Mouse (Mus musculus) liver, postnatal 0 days (tissue): ENCODE results near the gene Usp15. TPM values are rescaled to one million over a fixed set of nuclear protein-coding genes. Genes with fewer than 3 reads are reported as not detected.
A peak's percentile ranks its signal among the peaks of the same experiment; 100 is the strongest.
"Not testable (repeated sequence)": the region's sequence is repeated elsewhere in the genome, so short reads cannot be mapped to it uniquely, and the experiment has no call there.

ENCODE experiments used
- ATAC-seq: fragments of 200-750 bp; cut with Nextera tagmentation; 2 replicates; pipeline ENCODE4 v1.8.0; 2017; ENCODE audit warnings: mild to moderate bottlenecking, moderate library complexity
- DNase-seq: peaks from one replicate; pipeline ENCODE4 v3.0.0-alpha.2; 2016
- H3K27ac ChIP-seq: fragments of 300-500 bp; sonication (generic); 2 replicates; pipeline ENCODE4 v1.5.1; 2014; ENCODE audit warnings: antibody characterized with exemption, moderate library complexity, mild to moderate bottlenecking, low read depth
- H3K27me3 ChIP-seq: fragments of 300-500 bp; sonication (generic); 2 replicates; pipeline ENCODE4 v1.6.1; 2014; ENCODE audit warnings: low read length, control low read depth, mixed read lengths; ENCODE audit not compliant: insufficient read depth
- H3K36me3 ChIP-seq: fragments of 300-500 bp; sonication (generic); replicated peaks from 2 replicates; pipeline ENCODE4 v1.6.1; 2014; ENCODE audit warnings: mild to moderate bottlenecking, control low read depth, low read length, moderate library complexity, mixed read lengths; ENCODE audit not compliant: insufficient read depth
- H3K4me1 ChIP-seq: fragments of 300-500 bp; sonication (generic); 2 replicates; pipeline ENCODE4 v1.6.1; 2014; ENCODE audit warnings: antibody characterized with exemption, mild to moderate bottlenecking, control low read depth; ENCODE audit not compliant: insufficient read depth
- H3K4me2 ChIP-seq: fragments of 300-500 bp; sonication (generic); 2 replicates; pipeline ENCODE4 v1.6.1; 2014; ENCODE audit warnings: low read depth, mild to moderate bottlenecking, low read length, moderate library complexity, mixed read lengths
- H3K4me3 ChIP-seq: fragments of 300-500 bp; sonication (generic); 2 replicates; pipeline ENCODE4 v1.5.1; 2014; ENCODE audit warnings: low read depth, low read length
- H3K9ac ChIP-seq: fragments of 300-500 bp; sonication (generic); replicated peaks from 2 replicates; pipeline ENCODE4 v1.6.1; 2014; ENCODE audit warnings: mild to moderate bottlenecking, moderate library complexity
- H3K9me3 ChIP-seq: fragments of 300-500 bp; sonication (generic); 2 replicates; pipeline ENCODE4 v1.6.1; 2016; ENCODE audit warnings: mild to moderate bottlenecking, control low read depth, low read length, mixed read lengths
- CTCF ChIP-seq: sonication (generic); IDR thresholded peaks from 2 replicates; pipeline ENCODE4 v1.5.1; 2016; ENCODE audit warnings: antibody characterized with exemption, low read depth
- EP300 ChIP-seq: IDR thresholded peaks from 2 replicates; pipeline ENCODE4 v1.6.1; 2016; ENCODE audit warnings: antibody characterized with exemption, low read depth, mild to moderate bottlenecking
- WGBS: fragments of 180-500 bp; shearing (Covaris S2); extraction: QIAGEN DNeasy Blood & Tissue Kit; methylation state at CpG from one replicate; pipeline ENCODE4 v1.1.7; 2014; ENCODE audit not compliant: insufficient replicate concordance; 5-methylcytosine and 5-hydroxymethylcytosine counted together
- polyA plus RNA-seq: library from polyadenylated mRNA; unstranded; fragments of >200 nt; fragmentation: Nextera tagmentation; extraction: Ambion mirVana; gene quantifications from 2 replicates; pipeline ENCODE4 v1.2.1, GENCODE M21; 2015

Gene Usp15
- 59.3 and 59.9 TPM in 2 replicates for polyA plus RNA-seq

DNA sequence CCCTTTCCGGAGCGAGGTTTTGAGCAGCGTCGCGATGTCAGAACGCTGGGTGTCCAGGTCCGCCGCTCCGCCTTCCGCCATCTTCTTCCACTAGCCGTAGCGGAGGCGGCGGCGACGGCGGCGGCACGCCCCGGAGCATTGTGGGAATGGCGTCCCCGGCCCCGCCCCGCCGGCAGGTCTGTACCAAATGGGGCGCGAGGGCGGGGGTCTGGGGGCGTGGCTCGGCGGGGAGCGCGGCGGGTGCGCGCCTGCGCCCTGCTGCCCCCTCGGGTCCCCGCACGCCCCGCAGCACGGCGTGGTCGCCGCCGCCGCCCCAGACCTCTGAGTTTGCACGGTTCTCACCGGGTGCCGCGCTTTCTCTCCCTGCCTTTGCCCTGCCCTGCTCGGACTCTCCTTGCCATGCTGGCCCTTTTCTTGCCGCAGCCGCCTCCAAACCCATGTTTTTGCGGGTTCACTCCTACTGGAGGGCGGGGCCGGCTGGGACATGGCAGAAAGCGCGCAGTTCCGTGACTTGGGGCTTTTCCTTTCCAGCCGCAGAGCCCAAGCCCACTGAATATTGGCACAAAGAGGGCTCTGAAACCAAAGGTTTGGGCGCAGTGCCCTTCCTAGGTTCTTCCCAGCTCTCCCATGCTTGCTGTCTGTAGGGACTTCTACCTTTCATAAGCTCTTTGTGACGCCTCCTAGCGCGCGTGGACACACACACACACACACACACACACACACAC lies at the start of gene Usp15:
Gene Usp15 (minus strand): TSS at position 161 of the 725 bp plus-strand sequence.
- ATAC-seq (peak; percentile 92), DNase-seq (peak; percentile 96)
- peaks cover 27% of the 10 kb centered on the region for H3K4me1 ChIP-seq

GRCm38 (mm10) chr10:123229420-123229819 lies 32.6 kb upstream of the Usp15 start:
- Histone ChIP-seq H3K36me3 (no peaks in the 10 kb centered on the region), H3K4me2 (no peak overlapping the region), H3K4me3 (no peak overlapping the region), H3K27ac (no peak overlapping the region), H3K27me3 (no peaks in the 10 kb centered on the region), H3K9me3 (no peaks in the 10 kb centered on the region; the same call in 1 of the 2 replicates), H3K4me1 (no peaks in the 10 kb centered on the region), H3K9ac (no peak overlapping the region)
- ATAC-seq: no peak
- TF ChIP-seq CTCF: no peak
- TF ChIP-seq EP300: no peak
- DNase-seq: no peak
- WGBS: 75% methylated on average over 5 of the region's 5 CpGs

More for the DNA sequence above, at the start of gene Usp15:
- Histone ChIP-seq H3K27ac (peak within 1 kb of the TSS; percentile 99), H3K27me3 (no peaks in the 10 kb centered on the region), H3K36me3 (no peaks in the 10 kb centered on the region), H3K4me2 (peak within 1 kb of the TSS; percentile 79), H3K9ac (peak within 1 kb of the TSS; percentile 99), H3K4me3 (peak within 1 kb of the TSS; percentile 98), H3K9me3 (no peaks in the 10 kb centered on the region)
- TF ChIP-seq CTCF: 0 out of 2 replicates have a peak, but pooled peaks have one; percentile 5
- TF ChIP-seq EP300: no peak
- 3% methylated on average over 58 of the region's 66 CpGs for WGBS

- DNase-seq: no peak
- 71% methylated on average over 5 of the region's 5 CpGs for WGBS
- no peak for TF ChIP-seq CTCF
- peak; percentile 73 for TF ChIP-seq EP300
- Histone ChIP-seq H3K27ac (no peak overlapping the region), H3K4me2 (no peak overlapping the region), H3K36me3 (no peaks in the 10 kb centered on the region), H3K4me1 (no peaks in the 10 kb centered on the region), H3K27me3 (no peaks in the 10 kb centered on the region), H3K9ac (no peak overlapping the region), H3K4me3 (no peak overlapping the region), H3K9me3 (no peaks in the 10 kb centered on the region; the same call in 1 of the 2 replicates)
- peak; percentile 38; the same call in 1 of the 2 replicates for ATAC-seq
These were observed 26.0 kb upstream of the Usp15 start for GRCm38 (mm10) chr10:123222785-123223184.

DNA sequence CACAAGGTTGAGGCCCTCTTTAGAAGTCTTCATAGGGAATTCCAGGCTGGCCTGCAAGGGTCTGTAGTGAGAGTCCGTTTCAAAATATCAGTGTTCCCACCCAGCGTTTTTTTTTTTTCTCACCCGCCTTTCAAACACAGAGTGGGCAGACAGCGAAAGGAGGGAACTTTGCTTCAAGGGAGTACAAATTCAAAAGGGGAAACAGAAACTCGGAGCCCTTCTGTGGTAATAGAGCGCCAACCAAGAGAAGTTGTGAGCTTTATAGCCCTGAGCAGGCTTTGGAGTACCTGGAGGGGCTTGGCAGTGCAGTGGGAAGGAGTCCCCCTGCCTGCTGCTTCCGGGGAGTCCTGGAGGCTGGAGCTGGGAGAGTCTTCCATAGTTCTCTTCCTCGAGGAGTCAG lies 12.7 kb upstream of the Usp15 start:
- TF ChIP-seq EP300 (no peak), CTCF (no peak)
- H3K27ac ChIP-seq: no peak overlapping the region
- no peak overlapping the region for H3K9ac ChIP-seq
- DNase-seq (no peak), ATAC-seq (no peak)
- WGBS: 41% methylated on average over 8 of the region's 8 CpGs
- H3K36me3 ChIP-seq: no peaks in the 10 kb centered on the region
- H3K9me3 ChIP-seq: no peaks in the 10 kb centered on the region
- H3K4me2 ChIP-seq: peak overlapping the region; percentile 35
- no peak overlapping the region for H3K4me3 ChIP-seq
- no peaks in the 10 kb centered on the region for H3K27me3 ChIP-seq
- H3K4me1 ChIP-seq: no peaks in the 10 kb centered on the region

DNA sequence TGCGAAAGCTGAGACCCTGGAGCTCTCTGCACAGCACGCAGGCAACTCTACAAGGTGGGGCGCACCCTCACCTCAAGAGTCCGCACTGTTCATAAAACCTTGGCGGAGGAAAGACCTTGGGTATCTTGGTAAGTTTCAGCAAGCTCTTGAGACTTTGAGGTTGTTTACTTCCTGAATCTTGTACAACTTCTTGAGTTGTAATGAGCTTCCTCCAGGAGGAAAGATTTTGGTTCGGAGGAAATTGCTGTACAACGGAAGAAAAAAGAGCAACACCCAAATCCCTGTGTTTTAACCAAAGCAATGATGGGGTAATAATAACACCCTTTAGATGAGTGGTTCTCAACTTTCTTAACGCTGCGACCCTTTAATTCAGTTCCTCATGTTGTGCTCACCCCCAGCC lies 11.5 kb upstream of the Usp15 start:
- TF ChIP-seq CTCF (no peak), EP300 (no peak)
- H3K4me1 ChIP-seq: no peaks in the 10 kb centered on the region
- ATAC-seq (no peak), DNase-seq (no peak)
- H3K4me2 ChIP-seq: no peak overlapping the region
- no peak overlapping the region for H3K4me3 ChIP-seq
- H3K27me3 ChIP-seq: no peaks in the 10 kb centered on the region
- H3K9ac ChIP-seq: no peak overlapping the region
- no peaks in the 10 kb centered on the region for H3K9me3 ChIP-seq
- no peaks in the 10 kb centered on the region for H3K36me3 ChIP-seq
- H3K27ac ChIP-seq: no peak overlapping the region
- 82% methylated on average over 9 of the region's 9 CpGs for WGBS

DNA sequence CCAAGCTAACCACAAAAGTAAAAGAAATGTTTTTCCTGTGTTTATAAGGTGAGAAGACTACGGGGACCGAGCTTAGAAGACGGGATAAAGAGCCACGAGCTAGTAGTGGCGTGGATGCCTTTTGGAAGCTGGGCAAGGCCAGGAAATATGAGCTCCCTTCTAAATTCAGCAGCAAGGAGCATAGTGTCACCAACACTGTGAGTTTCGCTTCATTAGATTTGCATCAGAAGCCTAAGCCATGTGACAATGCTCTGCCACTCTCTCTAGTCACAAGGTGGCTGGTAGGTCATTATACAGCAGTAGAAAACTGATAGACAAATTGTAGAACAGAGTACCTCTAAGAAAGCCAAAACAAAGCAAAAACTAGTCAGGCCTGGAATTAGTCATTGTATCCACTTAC lies 9.3 kb upstream of the Usp15 start:
- Histone ChIP-seq H3K27ac (no peak overlapping the region), H3K36me3 (no peaks in the 10 kb centered on the region), H3K4me3 (no peak overlapping the region), H3K9ac (no peak overlapping the region), H3K9me3 (no peaks in the 10 kb centered on the region), H3K4me1 (peaks cover 5% of the 10 kb centered on the region; the same call in 1 of the 2 replicates), H3K27me3 (no peaks in the 10 kb centered on the region), H3K4me2 (no peak overlapping the region)
- DNase-seq (no peak), ATAC-seq (no peak)
- TF ChIP-seq EP300: no peak
- no peak for TF ChIP-seq CTCF
- WGBS: 85% methylated on average over 6 of the region's 6 CpGs

GRCm38 (mm10) chr10:123205364-123205763 lies 8.6 kb upstream of the Usp15 start:
- not testable (repeated sequence) for ATAC-seq, H3K27ac ChIP-seq, H3K36me3 ChIP-seq, DNase-seq, H3K27me3 ChIP-seq, H3K9ac ChIP-seq, H3K4me3 ChIP-seq, H3K4me1 ChIP-seq, H3K9me3 ChIP-seq, H3K4me2 ChIP-seq
- 90% methylated on average over 3 of the region's 3 CpGs for WGBS
